Mouse (Mus musculus) liver, adult (tissue): Measurements from ENCODE around the gene Arhgef15.

Source experiments
- GATA4 ChIP-seq: IDR thresholded peaks from 2 replicates; pipeline ENCODE4 v1.6.1; 2014; ENCODE audit warnings: mild to moderate bottlenecking, low read length; ENCODE audit not compliant: insufficient replicate concordance

The Arhgef15 gene

DNA sequence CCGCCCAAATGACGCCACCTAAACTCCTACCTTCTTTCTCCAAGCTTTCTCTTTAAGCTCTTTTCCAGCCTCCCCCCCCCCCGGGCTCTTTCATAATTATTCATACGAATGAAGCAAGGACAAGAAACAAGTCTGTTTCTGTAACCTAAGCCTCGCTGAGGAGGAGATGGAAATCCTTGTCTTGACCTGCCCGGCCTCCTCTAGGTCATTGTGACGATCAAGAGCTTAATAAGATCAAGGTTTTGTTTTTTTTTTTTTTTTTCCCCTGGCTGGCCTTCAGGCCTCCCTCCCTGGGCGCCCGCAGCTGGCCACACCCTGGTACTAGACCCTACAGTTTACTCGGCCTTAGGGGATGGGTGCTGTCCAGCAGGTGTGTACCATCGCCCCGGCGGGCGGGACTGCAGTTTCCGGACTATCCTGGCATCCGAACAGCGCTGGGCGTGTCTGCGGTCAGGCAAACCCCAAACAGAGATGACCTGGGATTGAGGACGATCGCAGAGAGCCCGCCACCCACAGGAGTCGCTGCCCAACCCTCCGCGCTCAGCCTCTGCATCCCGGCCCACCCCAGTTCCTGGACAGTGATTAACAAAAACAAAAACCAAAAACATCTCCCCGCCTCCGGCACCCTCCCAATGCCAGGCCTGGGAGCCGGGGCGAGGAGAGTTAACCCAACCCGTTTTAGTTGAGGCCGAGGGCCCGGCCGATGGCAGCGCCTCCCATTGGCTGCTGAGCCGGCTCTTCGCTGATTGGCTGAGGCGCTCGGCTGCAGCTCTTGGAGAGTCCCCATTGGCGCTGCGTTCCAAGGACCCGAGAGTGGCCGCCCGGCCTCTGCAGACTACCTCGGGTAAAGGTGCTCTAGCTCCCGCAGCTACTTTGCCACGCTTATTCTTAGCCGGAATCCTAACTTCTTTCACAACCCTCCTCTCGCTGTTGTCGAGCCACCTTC lies 10.3 kb upstream of the Arhgef15 start, which contains the start of gene Slc25a35:
Gene Slc25a35 (plus strand): TSS at position 795 of the 946 bp plus-strand sequence.
- TF ChIP-seq GATA4: no peak; the same call in 1 of the 2 replicates

DNA sequence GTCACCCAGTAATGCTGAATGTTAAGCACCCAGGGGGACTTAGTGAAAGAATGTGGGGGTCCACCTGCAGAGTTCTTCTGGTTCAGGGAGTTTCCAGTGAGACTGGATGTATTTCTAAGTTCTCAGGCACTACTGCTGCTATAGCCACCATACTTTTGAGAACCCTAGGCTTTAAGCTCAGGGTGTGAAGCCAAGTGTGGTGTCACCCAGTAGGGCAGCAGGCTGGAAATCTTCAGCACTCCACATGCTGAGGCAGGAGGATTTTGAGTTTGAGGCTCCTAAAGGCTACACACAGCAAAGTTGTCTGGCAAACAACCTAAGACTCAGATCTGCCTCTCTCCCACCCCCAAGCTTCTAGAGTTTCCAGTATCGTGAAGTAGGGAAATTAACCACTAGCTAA lies 9.3 kb upstream of the Arhgef15 start:
- no peak for TF ChIP-seq GATA4

DNA sequence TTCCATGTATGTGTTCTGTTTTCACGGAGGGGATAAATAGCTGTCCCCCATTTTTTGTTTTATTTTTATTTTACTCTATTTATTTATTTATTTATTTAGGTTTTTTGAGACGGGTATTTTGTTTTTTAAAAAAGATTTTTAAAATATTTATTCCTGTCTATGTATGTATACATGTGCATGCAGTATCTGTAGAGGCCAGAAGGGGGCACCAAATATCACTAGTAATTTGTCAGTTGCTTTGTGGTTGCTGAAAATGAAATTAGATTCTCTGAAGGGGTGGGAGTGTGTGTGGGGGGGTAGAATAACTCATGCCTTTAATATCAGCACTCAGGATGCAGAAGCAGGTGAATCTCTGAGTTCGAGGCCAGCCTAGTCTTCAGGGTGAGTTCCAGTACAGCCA lies 8.6 kb upstream of the Arhgef15 start:
- no peak for TF ChIP-seq GATA4

DNA sequence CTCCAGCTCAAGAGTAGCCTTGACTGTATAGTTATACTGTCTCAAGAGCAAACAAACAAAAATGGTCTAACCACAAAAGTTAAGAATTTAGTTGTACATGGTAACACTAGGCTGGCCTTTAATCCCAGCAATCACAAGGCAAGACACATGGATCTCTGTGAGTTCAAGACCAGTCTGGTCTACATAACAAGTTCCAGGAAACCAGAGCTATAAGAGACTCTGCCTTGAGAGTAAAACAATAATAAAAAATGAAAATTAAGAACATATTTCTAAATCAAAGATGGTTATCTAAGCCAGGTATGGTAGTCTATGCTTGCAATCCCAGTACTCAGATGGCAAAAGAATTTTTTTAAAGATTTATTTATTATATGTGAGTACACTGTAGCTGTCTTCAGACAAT lies 7.8 kb upstream of the Arhgef15 start:
- TF ChIP-seq GATA4: no peak

DNA sequence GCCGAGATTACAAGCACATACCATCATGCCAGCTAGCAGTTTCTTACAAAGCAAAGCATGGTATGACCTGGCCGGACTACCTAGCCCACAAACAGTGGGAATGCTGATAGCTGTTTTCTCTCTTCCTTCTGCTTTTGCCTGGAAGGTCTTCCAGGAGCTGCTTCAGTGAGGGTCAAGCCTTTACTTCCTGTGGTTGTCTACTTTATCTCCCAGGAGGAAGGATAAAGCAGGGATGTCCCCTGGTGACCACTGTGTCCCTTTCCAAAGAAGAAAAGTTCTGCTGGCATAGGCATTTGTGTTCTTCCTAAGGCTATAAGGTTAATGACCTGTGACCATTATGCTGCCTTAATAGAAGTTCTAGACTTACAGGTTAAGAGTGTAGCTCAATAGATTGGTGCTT lies 6.1 kb upstream of the Arhgef15 start:
- TF ChIP-seq GATA4: peak; percentile 91; the same call in 1 of the 2 replicates

DNA sequence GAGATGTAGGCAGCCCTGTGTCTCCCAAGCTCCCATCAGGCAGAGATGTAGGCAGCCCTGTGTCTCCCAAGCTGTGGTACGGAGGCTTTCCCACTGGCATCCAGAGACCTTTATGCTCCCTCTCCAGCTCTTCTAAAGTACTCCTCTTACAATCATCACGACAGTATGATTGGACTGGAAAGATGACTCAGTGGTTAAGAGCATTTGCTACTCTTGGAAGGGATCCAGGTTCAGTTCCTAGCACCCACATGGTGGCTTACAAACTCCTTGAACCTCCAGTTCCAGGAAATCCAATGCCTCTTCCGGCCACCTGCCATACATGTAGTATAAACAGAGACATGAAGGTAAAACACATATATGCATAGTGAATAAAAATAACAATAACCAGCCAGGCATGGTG lies 4.3 kb upstream of the Arhgef15 start:
- no peak for TF ChIP-seq GATA4

DNA sequence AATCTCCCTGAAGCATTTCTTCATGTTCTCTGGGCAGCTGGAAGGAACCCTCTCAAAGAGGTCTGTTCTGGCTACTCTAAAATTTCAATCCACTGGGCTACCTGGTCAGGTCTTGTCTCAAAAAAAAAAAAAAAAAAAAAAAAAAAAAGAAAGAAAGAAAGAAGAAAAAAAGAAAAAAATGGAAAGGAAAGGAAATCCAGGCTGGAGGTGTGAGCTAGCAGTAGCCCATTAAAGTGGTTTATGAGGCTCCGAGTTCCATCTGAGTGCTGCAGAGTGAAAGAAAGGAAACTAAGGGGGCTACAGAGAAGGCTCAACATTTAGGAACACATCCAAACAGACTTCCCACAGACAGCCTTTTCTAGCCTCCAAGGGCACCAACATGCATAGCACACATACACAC lies 691 bp upstream of the Arhgef15 start:
- no peak for TF ChIP-seq GATA4

DNA sequence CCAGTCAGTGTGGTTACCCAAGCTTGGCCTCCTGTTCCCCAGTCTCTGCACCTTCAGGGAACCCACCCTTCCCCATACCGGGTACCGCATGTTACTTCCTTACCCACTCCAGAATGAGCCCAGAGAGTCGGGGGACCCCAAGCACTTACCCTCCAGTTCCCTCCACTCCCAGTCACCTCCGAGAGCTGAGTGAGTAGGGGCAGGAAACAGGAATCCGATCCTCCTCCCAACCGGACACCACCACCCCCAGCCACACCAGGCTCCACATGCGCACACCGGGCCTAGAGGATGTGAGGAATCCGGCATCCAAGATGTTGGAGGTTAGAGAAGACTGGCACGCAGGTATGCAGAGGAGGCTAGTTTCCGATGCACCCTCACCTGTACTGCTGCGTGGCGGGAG lies 583 bp downstream of the Arhgef15 start:
- TF ChIP-seq GATA4: no peak

DNA sequence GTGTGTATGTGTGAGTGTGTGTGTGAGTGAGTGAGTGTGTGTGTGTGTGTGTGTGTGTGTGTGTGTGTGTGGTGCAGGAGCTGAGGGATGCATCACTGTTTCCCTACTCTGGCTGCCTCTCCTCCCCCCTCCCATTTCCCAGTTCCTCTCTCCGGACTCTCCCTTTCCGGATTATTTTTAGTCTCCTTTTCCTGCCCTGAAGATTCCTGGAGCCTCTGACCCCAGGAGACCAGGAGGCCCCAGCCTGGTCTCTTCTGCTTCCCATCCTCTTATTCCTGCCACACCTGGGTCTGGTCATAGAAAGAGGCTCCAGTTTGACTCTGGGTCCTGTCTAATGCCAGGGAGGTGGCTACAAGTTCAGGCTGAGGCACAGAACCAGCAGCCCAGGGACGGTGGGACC lies 1.2 kb downstream of the Arhgef15 start:
- peak; percentile 28; the same call in 1 of the 2 replicates for TF ChIP-seq GATA4

DNA sequence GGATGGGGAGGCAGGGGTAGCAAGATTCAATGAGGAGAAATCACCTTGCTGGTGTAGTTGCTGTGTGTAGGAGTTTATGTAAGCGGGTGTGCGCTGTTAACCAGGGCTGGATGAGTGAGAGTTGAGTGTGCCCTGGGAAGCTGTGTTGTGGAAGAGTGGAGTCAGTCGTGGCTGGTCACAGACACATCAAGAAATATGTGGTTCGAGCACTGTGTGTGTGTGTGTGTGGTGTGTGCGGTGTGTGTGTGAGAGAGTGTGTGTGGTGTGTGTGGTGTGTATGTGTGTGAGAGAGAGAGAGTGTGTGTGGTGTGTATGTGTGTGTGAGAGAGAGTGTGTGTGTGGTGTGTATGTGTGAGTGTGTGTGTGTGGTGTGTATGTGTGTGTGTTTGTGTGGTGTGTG lies 1.8 kb downstream of the Arhgef15 start:
- no peak for TF ChIP-seq GATA4

DNA sequence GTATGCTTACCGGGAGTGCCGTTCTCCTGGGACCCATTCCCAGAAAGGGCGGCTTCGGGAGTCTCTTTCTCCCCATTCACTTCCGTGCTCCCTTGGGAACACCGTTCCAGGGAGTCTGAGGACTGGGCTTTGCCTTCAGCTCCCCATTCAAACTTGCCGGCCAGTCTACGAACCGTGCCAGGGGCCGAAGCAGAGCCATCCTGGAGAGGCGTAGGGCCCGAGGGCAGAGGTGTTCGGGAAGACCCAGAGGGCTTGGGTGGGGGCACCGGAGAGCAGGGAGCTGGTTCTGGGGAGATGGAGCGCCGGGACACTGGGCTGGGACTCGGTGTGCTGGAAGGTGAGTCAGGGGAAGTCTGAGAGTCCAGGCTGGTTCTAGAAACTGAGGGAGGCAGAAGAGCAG lies 2.9 kb downstream of the Arhgef15 start:
- TF ChIP-seq GATA4: no peak

DNA sequence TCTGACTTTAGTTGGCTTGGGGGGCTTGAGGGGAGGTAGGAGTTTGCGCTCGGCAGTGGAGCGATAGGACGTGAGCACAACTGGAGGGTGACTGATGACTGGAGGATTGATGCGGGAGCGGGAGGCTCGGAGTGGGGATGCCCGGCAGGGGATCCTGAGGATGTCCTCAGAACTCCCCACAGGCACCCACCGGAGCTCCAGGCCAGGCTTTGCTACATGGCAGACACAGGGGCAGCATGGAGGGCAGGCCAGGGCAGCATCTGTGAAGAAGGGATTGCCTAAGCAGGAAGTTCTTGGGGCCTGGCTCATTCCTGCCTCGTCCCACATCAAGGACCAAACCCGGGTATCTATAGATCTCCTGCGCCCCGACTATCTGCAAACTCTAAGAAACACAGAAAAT lies 3.4 kb downstream of the Arhgef15 start:
- TF ChIP-seq GATA4: no peak

DNA sequence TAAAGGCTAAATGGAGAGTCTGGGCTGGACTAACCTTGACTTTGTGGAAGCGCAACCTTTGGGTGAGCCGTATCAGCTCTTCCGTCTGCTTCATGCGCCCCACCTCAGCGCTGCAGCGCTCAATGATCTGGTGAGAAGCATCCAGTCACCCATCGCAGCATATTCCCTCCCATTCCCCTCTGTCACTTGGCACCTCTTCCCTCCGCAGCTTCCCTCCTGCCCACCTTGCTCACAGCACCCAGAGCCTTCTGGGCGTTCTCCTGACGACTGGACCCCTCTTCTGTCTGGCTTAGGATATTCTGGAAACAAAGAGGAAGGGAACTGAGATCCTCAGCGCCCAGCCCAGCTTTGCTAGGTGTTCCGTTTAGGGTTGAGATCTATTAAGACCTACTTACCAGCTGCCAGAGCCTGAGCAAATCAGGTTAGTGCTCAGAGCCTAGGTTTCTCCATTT lies 9.7 kb downstream of the Arhgef15 start:
- TF ChIP-seq GATA4: no peak

DNA sequence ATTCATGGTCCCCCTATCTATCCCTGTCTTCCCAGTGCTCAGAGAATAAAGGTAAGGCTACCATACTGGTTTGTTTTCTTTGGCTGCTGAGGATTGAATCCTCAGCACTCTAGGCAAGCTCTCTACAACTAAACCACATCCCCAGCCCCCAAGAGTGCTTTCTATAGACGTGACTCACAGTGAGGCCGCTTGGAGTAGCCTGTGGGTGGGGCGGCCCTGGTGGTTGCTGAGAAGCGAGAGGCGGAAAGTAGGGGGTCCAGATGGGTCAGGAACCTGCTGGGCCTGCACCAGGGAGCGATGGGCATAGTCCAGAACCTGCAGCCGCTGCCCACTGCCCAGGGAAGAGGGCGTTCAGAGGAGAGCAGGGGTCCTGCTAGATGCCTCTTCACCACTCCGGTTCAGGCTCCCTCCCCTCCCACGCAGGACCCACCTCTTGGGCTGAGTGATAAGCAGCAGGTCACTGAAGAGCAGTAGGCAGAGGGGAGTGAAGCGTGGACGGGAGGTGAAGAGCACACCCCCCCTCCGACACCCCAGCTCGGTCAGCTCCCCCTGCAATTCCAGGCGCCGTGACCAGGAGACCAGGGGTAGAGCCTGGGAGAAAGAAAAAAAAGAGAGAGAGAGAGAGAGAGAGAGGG lies 10.4 kb downstream of the Arhgef15 start:
- TF ChIP-seq GATA4: no peak

DNA sequence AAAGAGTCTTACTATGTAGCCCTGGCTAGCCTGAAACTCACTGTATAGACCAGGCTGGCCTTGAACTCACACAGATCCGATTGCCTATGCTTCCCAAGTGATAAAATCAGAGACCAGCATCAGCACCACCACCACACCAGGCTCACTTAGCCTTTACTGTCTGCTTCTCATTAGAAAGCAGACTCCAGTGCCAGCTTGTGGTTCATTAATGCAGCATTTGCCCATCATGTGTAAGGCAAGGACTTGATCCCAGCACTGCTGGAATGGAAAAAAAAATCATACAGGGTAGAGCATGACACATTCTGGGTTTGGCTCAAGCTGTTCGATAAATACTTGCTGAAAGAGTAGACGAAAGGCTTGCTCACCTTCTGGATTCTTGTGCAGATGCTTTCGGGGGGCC lies 11.3 kb downstream of the Arhgef15 start:
- TF ChIP-seq GATA4: no peak

DNA sequence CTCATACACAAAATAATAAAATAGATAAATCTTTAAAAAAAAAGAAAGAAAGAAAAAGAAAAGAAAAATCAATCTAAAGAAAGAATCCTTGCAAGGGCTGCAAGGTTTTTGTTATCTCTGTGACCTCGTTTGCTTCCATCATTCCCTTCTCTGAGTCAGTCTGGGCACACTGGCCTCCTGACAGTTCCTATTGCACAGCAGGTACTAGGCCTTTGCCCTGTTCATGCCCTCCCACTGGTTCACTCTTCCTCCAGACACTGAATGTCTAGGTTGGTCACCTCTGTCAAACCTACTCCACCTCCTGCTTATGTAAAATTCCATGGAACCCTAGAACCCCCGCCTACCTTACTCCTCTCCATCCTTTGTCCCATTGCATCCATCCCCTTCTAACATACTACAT lies 12.0 kb downstream of the Arhgef15 start:
- no peak for TF ChIP-seq GATA4

DNA sequence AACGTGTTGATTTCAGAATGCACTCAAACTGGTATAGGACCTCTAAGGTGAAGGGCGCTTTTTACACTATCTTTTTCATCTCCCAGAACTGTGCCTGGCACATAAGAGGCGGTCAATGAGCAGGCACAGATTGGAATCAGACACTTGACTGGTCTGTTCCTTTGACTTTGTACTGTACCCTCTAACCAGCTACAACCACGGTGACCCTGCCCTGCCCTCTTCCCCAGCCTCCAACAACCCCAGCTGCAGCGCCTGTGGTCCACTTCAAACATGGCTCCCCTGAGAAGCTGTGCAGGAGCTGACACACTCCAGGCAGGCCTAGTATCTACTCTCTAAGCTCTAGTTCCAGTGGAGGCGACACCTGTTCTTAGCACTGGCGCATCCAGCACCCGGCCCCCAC lies 14.5 kb downstream of the Arhgef15 start:
- no peak for TF ChIP-seq GATA4

DNA sequence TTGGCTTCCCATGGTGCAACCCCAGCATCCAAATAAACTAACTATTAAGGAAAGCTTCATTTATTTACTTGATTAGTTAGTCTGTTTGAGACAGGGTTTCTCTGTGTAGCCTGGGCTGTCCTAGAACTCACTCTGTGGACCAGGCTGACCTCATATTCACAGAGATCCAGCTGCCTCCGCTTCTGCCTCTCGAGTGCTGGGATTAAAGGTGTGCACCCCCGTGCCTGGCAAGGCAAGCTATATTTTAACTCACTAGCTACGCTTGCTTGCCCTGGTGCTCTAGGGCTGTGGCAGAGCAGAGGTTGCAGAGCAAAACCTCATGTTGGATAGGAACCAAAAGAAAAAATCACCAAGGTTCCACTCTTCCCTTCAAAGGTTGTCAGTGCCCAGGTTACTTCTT lies 16.8 kb downstream of the Arhgef15 start:
- TF ChIP-seq GATA4: no peak
